Mouse (Mus musculus) liver, adult (tissue): ENCODE measurements around the gene Izumo4.

Experiments used
- GATA4 ChIP-seq: IDR thresholded peaks from 2 replicates; pipeline ENCODE4 v1.6.1; 2014; ENCODE audit warnings: mild to moderate bottlenecking, low read length; ENCODE audit not compliant: insufficient replicate concordance

The Izumo4 gene

GRCm38 (mm10) chr10:80694159-80694938, 7.6 kb upstream of the Izumo4 start:
- TF ChIP-seq GATA4 = no peak

- no peak for TF ChIP-seq GATA4
Measured at GRCm38 (mm10) chr10:80695186-80695585, 6.8 kb upstream of the Izumo4 start.

DNA sequence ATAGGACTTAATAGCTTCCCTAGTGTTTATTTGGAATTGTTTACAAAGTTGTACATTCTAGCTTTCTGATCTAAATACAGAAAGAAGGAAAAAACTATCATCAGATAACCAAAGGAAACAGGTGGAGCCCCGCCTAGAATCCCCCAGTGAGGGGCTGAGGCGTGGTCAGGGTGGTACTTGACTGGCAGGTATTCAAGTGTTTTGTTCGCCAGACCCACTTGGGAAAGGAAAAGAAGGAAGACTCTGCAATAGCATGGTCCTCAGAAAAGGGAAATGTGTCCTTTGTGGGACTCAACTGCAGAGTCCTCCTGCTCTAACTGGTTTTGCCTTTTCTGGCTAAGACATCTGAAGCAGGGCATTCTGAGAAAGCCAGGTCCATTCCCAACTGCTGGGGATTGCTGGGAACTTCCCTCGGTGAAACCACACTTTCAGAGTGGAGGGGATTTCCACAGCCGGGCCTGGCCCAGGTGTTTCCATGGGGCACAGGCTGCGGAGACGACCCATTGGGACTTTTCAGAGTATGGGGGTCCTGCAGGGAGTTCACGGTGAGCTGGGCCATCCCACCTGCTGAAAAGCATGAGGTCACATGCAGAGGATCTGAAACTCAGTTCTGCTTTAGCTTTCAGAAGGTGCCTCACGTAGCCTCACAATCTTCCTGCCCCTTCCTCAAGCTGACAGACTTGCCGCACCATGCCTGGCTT, 6.0 kb upstream of the Izumo4 start:
- TF ChIP-seq GATA4 = no peak

GRCm38 (mm10) chr10:80696502-80697392, 5.2 kb upstream of the Izumo4 start:
- no peak for TF ChIP-seq GATA4

GRCm38 (mm10) chr10:80697393-80697787, 4.6 kb upstream of the Izumo4 start:
- no peak for TF ChIP-seq GATA4

- TF ChIP-seq GATA4 = no peak
Measured at GRCm38 (mm10) chr10:80697812-80698211, 4.2 kb upstream of the Izumo4 start.

- no peak for TF ChIP-seq GATA4
Measured at GRCm38 (mm10) chr10:80698605-80699004, 3.4 kb upstream of the Izumo4 start.

GRCm38 (mm10) chr10:80700038-80700504, 1.9 kb upstream of the Izumo4 start:
- no peak for TF ChIP-seq GATA4

- no peak for TF ChIP-seq GATA4
Measured at GRCm38 (mm10) chr10:80700732-80701131, 1.3 kb upstream of the Izumo4 start.

DNA sequence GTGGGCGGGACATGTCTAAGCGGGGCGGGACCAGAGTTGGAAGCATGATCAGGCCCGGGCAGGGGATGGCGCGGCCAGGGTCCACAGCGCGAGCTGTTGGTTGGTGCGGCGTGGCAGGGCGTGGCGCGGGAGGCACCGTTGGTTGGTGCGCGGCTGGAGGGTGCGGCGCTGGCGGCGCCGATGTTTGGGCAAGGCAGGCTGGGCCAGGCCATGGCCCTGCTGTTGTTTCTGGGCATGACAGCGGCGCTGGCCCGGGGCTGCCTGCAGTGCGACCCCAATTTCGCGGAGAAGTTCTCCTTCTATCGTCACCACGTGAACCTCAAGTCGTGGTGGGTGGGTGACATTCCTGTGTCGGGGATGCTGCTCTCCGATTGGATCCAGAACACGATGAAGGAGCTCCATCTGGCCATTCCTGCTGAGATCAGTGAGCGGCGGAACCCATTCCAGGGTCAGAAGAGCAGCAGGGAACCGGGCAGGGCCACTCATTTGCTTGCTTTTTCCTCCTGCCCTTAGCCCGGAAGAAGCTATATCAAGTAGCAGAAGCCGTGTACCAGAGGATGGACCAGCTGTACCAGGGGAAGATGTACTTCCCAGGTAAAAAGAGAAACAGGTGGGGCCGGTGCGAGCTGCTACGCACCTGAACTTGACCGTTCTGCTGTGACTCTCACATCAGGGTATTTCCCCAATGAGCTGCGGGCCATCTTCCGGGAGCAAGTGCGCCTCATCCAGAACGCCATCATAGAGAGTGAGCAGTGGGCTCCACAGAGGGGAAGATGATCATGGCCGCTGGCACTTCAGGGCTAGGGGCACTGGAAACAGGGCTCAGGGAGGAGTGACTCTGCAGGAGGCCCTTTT, 779 bp downstream of the Izumo4 start:
- TF ChIP-seq GATA4 = no peak; the same call in 1 of the 2 replicates

DNA sequence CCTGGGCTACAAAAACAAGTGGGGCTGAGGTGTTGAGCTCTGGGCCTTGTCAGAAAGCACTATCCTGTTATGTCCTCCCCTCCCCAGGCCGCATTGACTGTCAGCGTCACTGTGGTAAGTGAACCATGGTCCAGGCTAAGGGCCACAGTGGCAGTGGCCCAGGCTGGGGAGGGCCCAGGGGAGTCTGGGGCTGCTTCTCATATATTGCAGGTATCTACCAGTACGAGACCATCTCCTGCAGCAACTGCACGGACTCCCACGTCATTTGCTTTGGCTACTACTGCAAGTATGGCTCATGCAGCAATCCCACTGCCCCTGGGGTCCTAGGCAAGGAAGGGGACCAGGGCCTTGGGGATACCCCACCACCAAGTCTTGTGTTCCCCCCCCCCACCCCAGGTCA, 1.7 kb downstream of the Izumo4 start:
- TF ChIP-seq GATA4 = no peak

DNA sequence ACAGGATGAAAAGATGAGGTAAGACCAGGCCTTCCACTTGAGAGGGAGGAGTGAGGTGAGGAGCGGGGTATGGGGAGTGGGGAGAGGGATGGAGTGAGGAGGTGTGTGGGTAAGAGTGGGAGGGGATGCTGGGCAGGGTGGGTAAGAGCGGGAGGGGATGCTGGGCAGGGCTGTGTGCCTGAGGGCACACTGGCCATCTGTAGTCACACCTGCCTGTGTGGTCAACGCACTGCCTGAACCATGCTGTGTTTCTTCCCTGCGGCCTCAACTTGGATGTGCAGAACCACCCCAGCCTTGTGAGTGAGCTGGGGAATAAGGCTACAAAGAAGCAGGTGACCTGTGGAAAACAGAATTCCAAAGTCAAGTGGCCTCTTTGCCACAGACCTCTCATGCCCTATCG, 2.4 kb downstream of the Izumo4 start:
- TF ChIP-seq GATA4 = no peak

- TF ChIP-seq GATA4 = no peak
Measured at GRCm38 (mm10) chr10:80705033-80705432, 3.0 kb downstream of the Izumo4 start.

DNA sequence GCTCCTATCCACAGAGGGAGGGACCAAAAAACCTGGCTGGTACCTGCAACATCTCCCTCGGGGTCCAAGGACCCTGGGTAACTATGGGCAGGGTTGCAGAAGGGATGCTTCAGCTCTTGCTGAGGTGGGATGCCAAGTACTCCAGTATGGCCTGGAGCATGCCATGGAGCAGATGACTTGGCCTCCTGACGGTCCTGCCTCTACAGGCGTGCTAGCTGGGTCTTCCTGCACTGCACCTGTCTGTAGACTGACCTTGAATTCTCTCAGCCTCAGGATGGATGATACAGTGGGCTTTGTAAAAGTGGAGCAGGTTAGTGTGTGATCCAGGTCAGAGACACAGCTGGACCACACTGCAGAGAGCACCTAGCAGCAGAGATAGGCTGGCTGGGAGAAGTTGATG, 3.5 kb downstream of the Izumo4 start:
- TF ChIP-seq GATA4 = no peak
